In genomic region chr2:157075226-157075625, GRCm38 (mm10) we compare ENCODE assay signal across 12 mouse cellular contexts. TPM values are rescaled to one million over a fixed set of nuclear protein-coding genes. Genes with fewer than 3 reads are reported as not detected.
DNase-seq lines count a peak whose midpoint lies in the region; ATAC-seq lines count a peak whose summit lies in the region.
"Had no signal": no experiment of that assay in that cellular context is flagged by ENCODE, and none has a peak within 500 bp of the region (broad histone marks: within the 10 kb centered on the region; RNA-seq: fewer than 3 reads in every experiment).

No protein-coding gene starts in this region.

- H3K36me3 ChIP-seq in heart, embryonic 12.5 days, result 0 out of 2 replicates have a peak, but pooled peaks cover 5% of the 10 kb centered on the region
- H3K36me3 ChIP-seq in embryonic facial prominence, embryonic 12.5 days, result peaks cover 13% of the 10 kb centered on the region
- peaks cover 15% of the 10 kb centered on the region for H3K36me3 ChIP-seq in hindbrain, embryonic 12.5 days
- H3K36me3 ChIP-seq in midbrain, embryonic 13.5 days, result peaks cover 23% of the 10 kb centered on the region

- ATAC-seq in heart, embryonic 12.5 days (ENCODE audit: insufficient number of reproducible peaks, low FRiP score), result no peak
- ATAC-seq in embryonic facial prominence, embryonic 12.5 days (ENCODE audit: insufficient number of reproducible peaks, insufficient read depth, low FRiP score, low TSS enrichment), result no peak
- no peak for ATAC-seq in hindbrain, embryonic 12.5 days (ENCODE audit: low FRiP score)
- ATAC-seq in midbrain, embryonic 13.5 days, result no peak
- ATAC-seq in granulocyte monocyte progenitor cell, adult 5-6 weeks (replicated peaks; ENCODE audit: poor library complexity, severe bottlenecking), result no peak

- peaks cover 77% of the 10 kb centered on the region for H3K4me1 ChIP-seq in heart, embryonic 12.5 days (replicated peaks)
- peaks cover 78% of the 10 kb centered on the region for H3K4me1 ChIP-seq in embryonic facial prominence, embryonic 12.5 days
- peaks cover 81% of the 10 kb centered on the region for H3K4me1 ChIP-seq in hindbrain, embryonic 12.5 days
- H3K4me1 ChIP-seq in midbrain, embryonic 13.5 days (replicated peaks), result peaks cover 83% of the 10 kb centered on the region

- no peak overlapping the region for H3K4me3 ChIP-seq in heart, embryonic 12.5 days
- H3K4me3 ChIP-seq in embryonic facial prominence, embryonic 12.5 days, result peak overlapping the region; percentile 4
- H3K4me3 ChIP-seq in hindbrain, embryonic 12.5 days, result peak overlapping the region; percentile 98
- peak overlapping the region; percentile 98 for H3K4me3 ChIP-seq in midbrain, embryonic 13.5 days (replicated peaks)

- no peaks in the 10 kb centered on the region for H3K9me3 ChIP-seq in heart, embryonic 12.5 days (replicated peaks)
- no peaks in the 10 kb centered on the region for H3K9me3 ChIP-seq in embryonic facial prominence, embryonic 12.5 days
- no peaks in the 10 kb centered on the region for H3K9me3 ChIP-seq in hindbrain, embryonic 12.5 days (replicated peaks)
- H3K9me3 ChIP-seq in midbrain, embryonic 13.5 days, result no peaks in the 10 kb centered on the region

- 0 out of 2 replicates have a peak, but pooled peaks cover 1% of the 10 kb centered on the region for H3K27me3 ChIP-seq in heart, embryonic 12.5 days (replicated peaks)
- H3K27me3 ChIP-seq in embryonic facial prominence, embryonic 12.5 days, result no peaks in the 10 kb centered on the region
- no peaks in the 10 kb centered on the region for H3K27me3 ChIP-seq in hindbrain, embryonic 12.5 days
- H3K27me3 ChIP-seq in midbrain, embryonic 13.5 days, result no peaks in the 10 kb centered on the region

- intact Hi-C loops in heart, postnatal 14 days (cut with DNase I), result loop anchor here (5.0 kb wide), 1 partner anchor 33 kb away; no protein-coding TSS in a partner anchor

- 84% methylated on average over 3 of the region's 3 CpGs for WGBS in heart, embryonic 12.5 days
- 87% methylated on average over 3 of the region's 3 CpGs for WGBS in embryonic facial prominence, embryonic 12.5 days
- WGBS in hindbrain, embryonic 12.5 days, result 87% methylated on average over 3 of the region's 3 CpGs
- WGBS in midbrain, embryonic 13.5 days, result 87% methylated on average over 3 of the region's 3 CpGs

- H3K27ac ChIP-seq in heart, embryonic 12.5 days (ENCODE audit: poor library complexity, severe bottlenecking), result peak overlapping the region; percentile 52
- H3K27ac ChIP-seq in embryonic facial prominence, embryonic 12.5 days, result peak overlapping the region; percentile 12; the same call in 1 of the 2 replicates
- 0 out of 2 replicates have a peak overlapping the region, but pooled peaks have one; percentile 52 for H3K27ac ChIP-seq in hindbrain, embryonic 12.5 days
- no peak overlapping the region for H3K27ac ChIP-seq in midbrain, embryonic 13.5 days

- H3K4me2 ChIP-seq in heart, embryonic 12.5 days, result peak overlapping the region; percentile 92
- H3K4me2 ChIP-seq in embryonic facial prominence, embryonic 12.5 days (replicated peaks), result peak overlapping the region; percentile 89
- H3K4me2 ChIP-seq in hindbrain, embryonic 12.5 days (replicated peaks), result peak overlapping the region; percentile 93
- peak overlapping the region; percentile 100 for H3K4me2 ChIP-seq in midbrain, embryonic 13.5 days (replicated peaks)

- peak overlapping the region; percentile 95; the same call in 1 of the 2 replicates for H3K9ac ChIP-seq in heart, embryonic 12.5 days
- H3K9ac ChIP-seq in embryonic facial prominence, embryonic 12.5 days, result no peak overlapping the region
- H3K9ac ChIP-seq in hindbrain, embryonic 12.5 days, result peak overlapping the region; percentile 100
- peak overlapping the region; percentile 100 for H3K9ac ChIP-seq in midbrain, embryonic 13.5 days (replicated peaks)

- no peak for DNase-seq in heart, postnatal 14 days
- no peak for DNase-seq in right cerebral cortex, adult 2 months (ENCODE audit: low spot score in 2 of 2)
- no peak for DNase-seq in kidney, postnatal 25 days
- DNase-seq: liver had no signal

RNA-seq across cellular contexts. Expression of gene Soga1, which starts 3.8 kb away (rescaled TPM):
- 4.5 and 5.2 TPM in 2 replicates for polyA plus RNA-seq in heart, embryonic 12.5 days (2016; fragmentation: Nextera tagmentation; extraction: Ambion mirVana)
- total RNA-seq in heart, postnatal 14 days (2021), result 10 to 100 TPM; 22.8 to 23.8 TPM
- 5.7 and 7.8 TPM in 2 replicates for polyA plus RNA-seq in embryonic facial prominence, embryonic 12.5 days (2016; fragmentation: Nextera tagmentation; extraction: Ambion mirVana)
- polyA plus RNA-seq in hindbrain, embryonic 12.5 days (2016; fragmentation: Nextera tagmentation; extraction: Ambion mirVana), result 7.7 and 8.6 TPM in 2 replicates
- polyA plus RNA-seq in midbrain, embryonic 13.5 days (2015; fragmentation: Nextera tagmentation; extraction: Ambion mirVana), result 6.2 and 6.4 TPM in 2 replicates
- total RNA-seq in granulocyte monocyte progenitor cell, adult 5-6 weeks (2014; fragmentation: Nextera tagmentation), result 4.4 and 5.7 TPM in 2 replicates
- 2.5 TPM in 2 replicates for total RNA-seq in granulocyte monocyte progenitor cell, adult 5-6 weeks (2017)

RNA-seq across cellular contexts. Expression of gene Tldc2, which starts 11.6 kb away (rescaled TPM):
- not detected in 2 replicates for polyA plus RNA-seq in heart, embryonic 12.5 days (2016; fragmentation: Nextera tagmentation; extraction: Ambion mirVana)
- total RNA-seq in heart, postnatal 14 days (2021), result not detected
- not detected in 2 replicates for polyA plus RNA-seq in embryonic facial prominence, embryonic 12.5 days (2016; fragmentation: Nextera tagmentation; extraction: Ambion mirVana)
- not detected in 2 replicates for polyA plus RNA-seq in hindbrain, embryonic 12.5 days (2016; fragmentation: Nextera tagmentation; extraction: Ambion mirVana)
- not detected in 2 replicates for polyA plus RNA-seq in midbrain, embryonic 13.5 days (2015; fragmentation: Nextera tagmentation; extraction: Ambion mirVana)
- not detected in 2 replicates for total RNA-seq in granulocyte monocyte progenitor cell, adult 5-6 weeks (2014; fragmentation: Nextera tagmentation)
- total RNA-seq in granulocyte monocyte progenitor cell, adult 5-6 weeks (2017), result not detected in 2 replicates
- total RNA-seq: CH12.LX; gastrocnemius, postnatal 4 days had no signal
- polyA plus RNA-seq: cortical plate, adult 2 months had no signal

RNA-seq across cellular contexts. Expression of gene Samhd1, which starts 59.8 kb away (rescaled TPM):
- polyA plus RNA-seq in heart, embryonic 12.5 days (2016; fragmentation: Nextera tagmentation; extraction: Ambion mirVana), result 17.2 and 18.0 TPM in 2 replicates
- 10 to 100 TPM; 21.9 to 22.4 TPM for total RNA-seq in heart, postnatal 14 days (2021)
- polyA plus RNA-seq in embryonic facial prominence, embryonic 12.5 days (2016; fragmentation: Nextera tagmentation; extraction: Ambion mirVana), result 25.2 and 26.9 TPM in 2 replicates
- 17.2 and 20.2 TPM in 2 replicates for polyA plus RNA-seq in hindbrain, embryonic 12.5 days (2016; fragmentation: Nextera tagmentation; extraction: Ambion mirVana)
- 10.9 and 12.1 TPM in 2 replicates for polyA plus RNA-seq in midbrain, embryonic 13.5 days (2015; fragmentation: Nextera tagmentation; extraction: Ambion mirVana)
- 65.3 and 71.3 TPM in 2 replicates for total RNA-seq in granulocyte monocyte progenitor cell, adult 5-6 weeks (2014; fragmentation: Nextera tagmentation)
- total RNA-seq in granulocyte monocyte progenitor cell, adult 5-6 weeks (2017), result 77.6 and 88.2 TPM in 2 replicates
